Mouse (Mus musculus) embryonic facial prominence, embryonic 11.5 days (tissue): ENCODE results near the gene Slc22a17. TPM values are rescaled to one million over a fixed set of nuclear protein-coding genes. Genes with fewer than 3 reads are reported as not detected.
A peak's percentile ranks its signal among the peaks of the same experiment; 100 is the strongest.

Experiments
- ATAC-seq: fragments of 200-750 bp; cut with Nextera tagmentation; replicated peaks from 2 replicates; pipeline ENCODE4 v1.8.0; 2017; ENCODE audit warnings: low read depth; ENCODE audit not compliant: insufficient number of reproducible peaks, low FRiP score, low TSS enrichment
- DNase-seq: peaks from one replicate; pipeline ENCODE4 v3.0.0-alpha.2; 2015; ENCODE audit warnings: low spot score
- H3K27ac ChIP-seq: fragments of 300-500 bp; sonication (generic); replicated peaks from 2 replicates; pipeline ENCODE4 v1.5.1; 2014; ENCODE audit warnings: mild to moderate bottlenecking, low read depth, low read length, control low read depth
- H3K27me3 ChIP-seq: fragments of 300-500 bp; sonication (generic); 2 replicates; pipeline ENCODE4 v1.6.1; 2014; ENCODE audit warnings: mild to moderate bottlenecking, low read length, moderate library complexity, mixed read lengths; ENCODE audit not compliant: control insufficient read depth, insufficient read depth
- H3K36me3 ChIP-seq: fragments of 300-500 bp; sonication (generic); replicated peaks from 2 replicates; pipeline ENCODE4 v1.6.1; 2014; ENCODE audit warnings: low read depth, mild to moderate bottlenecking, low read length, moderate library complexity, mixed read lengths; ENCODE audit not compliant: control insufficient read depth, insufficient read depth
- H3K4me1 ChIP-seq: fragments of 300-500 bp; sonication (generic); 2 replicates; pipeline ENCODE4 v1.6.1; 2014; ENCODE audit warnings: low read length, mixed read lengths; ENCODE audit not compliant: control insufficient read depth, insufficient read depth
- H3K4me2 ChIP-seq: fragments of 300-500 bp; sonication (generic); 2 replicates; pipeline ENCODE4 v1.6.1; 2014; ENCODE audit warnings: low read depth, mild to moderate bottlenecking, control low read depth, low read length, moderate library complexity
- H3K4me3 ChIP-seq: fragments of 300-500 bp; sonication (generic); 2 replicates; pipeline ENCODE4 v1.5.1; 2014; ENCODE audit warnings: low read depth, low read length, control low read depth
- H3K9ac ChIP-seq: fragments of 300-500 bp; sonication (generic); replicated peaks from 2 replicates; pipeline ENCODE4 v1.6.1; 2014; ENCODE audit warnings: mild to moderate bottlenecking, control low read depth, low read length
- H3K9me3 ChIP-seq: fragments of 300-500 bp; sonication (generic); replicated peaks from 2 replicates; pipeline ENCODE4 v1.6.1; 2016; ENCODE audit warnings: mild to moderate bottlenecking, low read length, inconsistent platforms, mixed read lengths; ENCODE audit not compliant: control insufficient read depth
- WGBS: fragments of 180-500 bp; shearing (Covaris S2); extraction: QIAGEN DNeasy Blood & Tissue Kit; methylation state at CpG from one replicate; pipeline ENCODE4 v1.1.7; 2014; 5-methylcytosine and 5-hydroxymethylcytosine counted together
- microRNA counts: library from miRNA; unstranded; fragments of <30 nt; microRNA quantifications from one replicate; lab custom pipeline; 2016
- microRNA-seq: library from miRNA; unstranded; fragments of <30 nt; microRNA quantifications from one replicate; pipeline ENCODE4, GENCODE M21; 2016; ENCODE audit warnings: borderline number of aligned reads
- polyA plus RNA-seq: library from polyadenylated mRNA; unstranded; fragments of >200 nt; fragmentation: Nextera tagmentation; extraction: Ambion mirVana; gene quantifications from 2 replicates; pipeline ENCODE4 v1.2.1, GENCODE M21; 2014

The Slc22a17 gene
- polyA plus RNA-seq, 1 experiment from 2014 or later, result 38.2 TPM

DNA sequence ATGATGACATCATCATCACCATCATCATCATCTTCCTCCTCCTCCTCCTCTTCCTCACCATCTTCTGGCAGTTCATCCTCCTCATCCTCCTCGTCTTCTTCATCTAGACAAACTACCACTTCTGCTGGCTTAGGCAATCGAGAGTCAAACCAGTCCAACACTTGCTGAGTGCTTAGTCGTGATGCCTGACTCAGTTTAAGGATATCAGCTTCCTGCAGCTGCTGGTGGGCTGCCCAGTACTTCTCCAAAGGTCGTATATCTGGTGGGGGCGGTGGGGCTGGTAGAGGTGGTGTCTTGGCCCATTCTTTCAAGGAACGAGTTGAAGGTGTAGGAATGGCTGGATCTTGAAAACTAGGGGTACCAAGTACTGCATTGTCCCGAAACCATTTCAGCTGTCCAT, 56.2 kb downstream of the Slc22a17 start:
- ATAC-seq (no peak), DNase-seq (no peak)
- Histone ChIP-seq H3K36me3 (no peaks in the 10 kb centered on the region), H3K27me3 (no peaks in the 10 kb centered on the region), H3K9me3 (no peaks in the 10 kb centered on the region), H3K4me3 (no peak overlapping the region), H3K4me2 (no peak overlapping the region), H3K4me1 (no peaks in the 10 kb centered on the region), H3K9ac (no peak overlapping the region), H3K27ac (no peak overlapping the region)
- 85% methylated on average over 7 of the region's 7 CpGs for WGBS

MicroRNAs within 50 kb of the gene (microRNA counts, 519-probe panel; counts per million panel counts)
- 1,208 counts per million, percentile 2 among the panel's probes with 10 or more counts for microRNA mmu-miR-208a (lab: Ali Mortazavi, UCI)

Small RNAs within 50 kb of the gene (microRNA-seq; reads per million reads assigned to microRNA genes)
- 167 reads per million, percentile 49 among the genes with 10 or more reads in this experiment for gene Mir208a

Other genes with a start within 250 kb of the Slc22a17 start
- 109 and 110 TPM in 2 replicates for gene 1700123O20Rik, start 226.9 kb downstream of the Slc22a17 start, polyA plus RNA-seq
- gene Acin1, start 226.2 kb downstream of the Slc22a17 start, polyA plus RNA-seq, result 122 and 141 TPM in 2 replicates
- gene Gm29776, start 214.3 kb downstream of the Slc22a17 start, polyA plus RNA-seq, result 0.11 and 0.17 TPM in 2 replicates
- gene Cebpe, start 201.0 kb downstream of the Slc22a17 start, polyA plus RNA-seq, result 0.17 TPM in 2 replicates
- 2.5 and 5.3 TPM in 2 replicates for gene Slc7a8, start 131.2 kb downstream of the Slc22a17 start, polyA plus RNA-seq
- gene Rnf212b, start 99.0 kb downstream of the Slc22a17 start, polyA plus RNA-seq, result not detected in 2 replicates
- 13.7 and 14.5 TPM in 2 replicates for gene Homez, start 42.2 kb downstream of the Slc22a17 start, polyA plus RNA-seq
- gene Ppp1r3e, start 35.6 kb downstream of the Slc22a17 start, polyA plus RNA-seq, result 0.33 and 0.34 TPM in 2 replicates
- 2.7 and 3.6 TPM in 2 replicates for gene Bcl2l2, start 29.8 kb downstream of the Slc22a17 start, polyA plus RNA-seq
- 0.38 TPM in 1 of 2 replicates, not detected in the other for gene Gm20521, start 29.7 kb downstream of the Slc22a17 start, polyA plus RNA-seq
- 149 and 167 TPM in 2 replicates for gene Pabpn1, start 20.6 kb downstream of the Slc22a17 start, polyA plus RNA-seq
- 29.0 and 29.9 TPM in 2 replicates for gene Efs, start 13.0 kb upstream of the Slc22a17 start, polyA plus RNA-seq
- not detected in 2 replicates for gene Il25, start 19.6 kb upstream of the Slc22a17 start, polyA plus RNA-seq
- gene Cmtm5, start 23.1 kb upstream of the Slc22a17 start, polyA plus RNA-seq, result 2.0 and 2.8 TPM in 2 replicates
- 0.91 and 9.2 TPM in 2 replicates for gene Myh6, start 53.8 kb upstream of the Slc22a17 start, polyA plus RNA-seq
- gene Gm17428, start 63.8 kb upstream of the Slc22a17 start, polyA plus RNA-seq, result not detected in 2 replicates
- 4.0 and 13.1 TPM in 2 replicates for gene Myh7, start 81.5 kb upstream of the Slc22a17 start, polyA plus RNA-seq
- 92.8 and 97.7 TPM in 2 replicates for gene Ngdn, start 102.3 kb upstream of the Slc22a17 start, polyA plus RNA-seq
- gene Zfhx2, start 179.2 kb upstream of the Slc22a17 start, polyA plus RNA-seq, result 4.5 and 6.0 TPM in 2 replicates
- 19.0 and 19.6 TPM in 2 replicates for gene Thtpa, start 181.7 kb upstream of the Slc22a17 start, polyA plus RNA-seq
- 8.4 and 13.4 TPM in 2 replicates for gene Ap1g2, start 193.5 kb upstream of the Slc22a17 start, polyA plus RNA-seq
- 1.2 and 1.3 TPM in 2 replicates for gene Jph4, start 203.8 kb upstream of the Slc22a17 start, polyA plus RNA-seq